Mouse (Mus musculus) CD4-positive naive resting alpha-beta T cell, adult 76 days (primary cell): Measurements from ENCODE around the gene Smyd2. TPM values are rescaled to one million over a fixed set of nuclear protein-coding genes. Genes with fewer than 3 reads are reported as not detected.

Source experiments
- total RNA-seq: library from RNA; stranded (reverse); gene quantifications from one replicate; pipeline ENCODE4 v1.2.4, GENCODE M21; 2023

The Smyd2 gene
- 6.6 TPM for total RNA-seq

DNA sequence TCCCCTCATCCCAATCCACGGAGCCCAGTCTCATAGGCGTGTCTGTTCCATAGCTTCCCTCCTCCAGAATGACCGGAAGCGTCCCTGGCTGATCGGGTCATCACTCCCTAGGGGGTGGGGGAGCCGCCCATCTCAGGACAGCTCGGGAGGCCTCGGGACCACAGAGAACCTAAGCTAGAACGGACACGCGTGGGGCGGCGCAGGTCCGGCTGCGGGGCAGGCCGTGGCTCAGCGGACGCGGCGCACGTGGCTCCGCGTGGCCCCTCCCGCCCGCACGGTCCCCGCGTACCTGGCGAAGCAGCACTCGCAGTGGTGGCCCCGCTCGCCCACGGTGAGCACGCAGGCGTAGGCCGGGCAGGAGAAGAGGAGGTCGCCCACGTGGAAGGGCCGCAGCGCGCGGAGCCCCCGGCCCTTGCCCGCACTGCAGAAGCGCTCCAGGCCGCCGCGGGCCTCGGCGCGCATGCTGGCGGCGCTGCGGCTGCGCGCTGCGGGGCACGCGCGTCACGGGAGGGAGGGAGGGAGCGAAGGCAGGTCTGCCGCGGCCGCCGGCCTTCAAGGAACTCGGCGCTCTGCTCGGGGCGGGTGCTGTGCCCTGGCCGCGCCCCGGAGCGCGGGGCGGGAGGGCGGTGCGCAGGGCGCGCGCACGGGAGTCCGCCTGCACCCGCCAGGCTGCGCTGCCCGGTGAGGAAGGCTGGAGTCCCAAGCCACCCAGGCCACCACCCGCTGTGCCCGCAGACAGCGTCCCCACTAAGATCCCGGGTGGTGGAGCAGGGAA is at the start of gene Smyd2:
TSS of gene Smyd2 (minus strand) at position 546 of the 775 bp plus-strand sequence.

Other genes with a start within 250 kb of the Smyd2 start
- gene Cenpf, start 234.3 kb downstream of the Smyd2 start, total RNA-seq = 1.8 TPM
- 3.5 TPM for gene Ptpn14, start 194.1 kb downstream of the Smyd2 start, total RNA-seq
- 0.06 TPM for gene Prox1, start 248.4 kb upstream of the Smyd2 start, total RNA-seq